In the genomic region with DNA sequence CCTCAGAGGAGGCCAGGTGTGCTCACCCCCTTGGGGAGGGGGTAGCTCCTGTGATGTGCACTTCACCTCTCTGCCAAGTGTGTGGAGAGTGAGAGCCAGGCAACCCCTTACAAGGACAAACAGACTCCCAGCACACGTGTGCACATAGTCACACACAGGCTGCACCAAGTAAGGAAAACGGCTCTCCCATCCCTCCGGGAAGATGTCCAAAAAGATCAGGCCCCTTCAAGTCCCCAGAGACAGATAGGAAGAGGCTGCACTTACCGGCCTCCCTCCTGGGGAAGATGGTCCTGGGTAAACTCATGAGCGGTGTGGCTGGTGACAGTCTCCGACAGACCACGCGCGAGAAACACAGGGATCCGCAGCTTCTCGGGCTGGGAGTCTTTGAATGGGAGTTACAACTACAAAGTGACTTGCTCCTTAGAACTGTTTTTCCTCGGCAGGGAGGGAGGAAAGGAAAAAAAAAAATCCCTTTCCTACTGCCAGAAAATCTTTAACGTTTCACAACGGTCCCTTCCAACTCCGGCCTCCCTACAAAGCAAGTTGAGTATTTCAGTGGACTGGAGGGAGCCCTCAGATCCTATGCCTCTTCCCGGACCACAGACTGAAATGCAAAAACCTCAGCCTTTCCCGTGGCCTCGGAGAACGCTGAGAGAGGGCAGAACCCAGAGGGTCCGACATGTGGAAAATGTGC, we compare ENCODE assay signal across 9 mouse cellular contexts. TPM values are rescaled to one million over a fixed set of nuclear protein-coding genes. Genes with fewer than 3 reads are reported as not detected.
DNase-seq lines count a peak whose midpoint lies in the region; ATAC-seq and TF ChIP-seq lines count a peak whose summit lies in the region.
"Had no signal": no experiment of that assay in that cellular context is flagged by ENCODE, and none has a peak within 500 bp of the region (broad histone marks: within the 10 kb centered on the region; RNA-seq: fewer than 3 reads in every experiment).

Il16 (minus strand) TSS at position 314 of the 694 bp plus-strand sequence.

- DNase-seq in forebrain, embryonic 10.5 days (ENCODE audit: extremely low spot score, low spot score): no peak
- no peak for DNase-seq in spleen, adult 2 months (ENCODE audit: low read depth in 1 of 2, low spot score in 2 of 2)
- DNase-seq in spleen, postnatal 10 days (ENCODE audit: low spot score in 2 of 2): no peak
- DNase-seq in skeletal muscle tissue, adult 2 months (ENCODE audit: low read depth, low spot score): peak; percentile 68
- no peak for DNase-seq in adrenal gland, postnatal 14 days
- no peak for DNase-seq in thymus, postnatal 14 days

- 67% methylated on average over 20 of the region's 20 CpGs for WGBS in forebrain, embryonic 10.5 days
- WGBS in forebrain, embryonic 15.5 days: 55% methylated on average over 20 of the region's 20 CpGs
- 74% methylated on average over 20 of the region's 20 CpGs for WGBS in spleen, adult 2 months
- 23% methylated on average over 20 of the region's 20 CpGs for WGBS in intestine, embryonic 16.5 days

- TF ChIP-seq CTCF in spleen, adult 2 months (IDR thresholded peaks at IDR 0.05; ENCODE audit: extremely low read depth, insufficient read depth, insufficient read length, insufficient replicate concordance): no peak

- no peak for ATAC-seq in forebrain, embryonic 15.5 days (replicated peaks)
- peak; percentile 76 for ATAC-seq in intestine, embryonic 16.5 days

- no peak within 1 kb of the TSS for H3K4me3 ChIP-seq in forebrain, embryonic 10.5 days
- H3K4me3 ChIP-seq in forebrain, embryonic 15.5 days: no peak within 1 kb of the TSS
- peak within 1 kb of the TSS; percentile 1; the same call in 1 of the 2 replicates for H3K4me3 ChIP-seq in spleen, adult 2 months (ENCODE audit: extremely low read depth, insufficient read depth, insufficient read length)
- H3K4me3 ChIP-seq in intestine, embryonic 16.5 days (ENCODE audit: low read length): peak within 1 kb of the TSS; percentile 8; the same call in 1 of the 2 replicates

- no peak within 1 kb of the TSS for H3K9ac ChIP-seq in forebrain, embryonic 15.5 days (replicated peaks)
- peak within 1 kb of the TSS; percentile 7; the same call in 1 of the 2 replicates for H3K9ac ChIP-seq in intestine, embryonic 16.5 days (ENCODE audit: low read depth, low read length)

- peaks cover 18% of the 10 kb centered on the region; the same call in 1 of the 2 replicates for H3K4me1 ChIP-seq in forebrain, embryonic 10.5 days
- peaks cover 6% of the 10 kb centered on the region; the same call in 1 of the 2 replicates for H3K4me1 ChIP-seq in forebrain, embryonic 15.5 days
- H3K4me1 ChIP-seq in spleen, adult 2 months (ENCODE audit: control insufficient read depth, insufficient read depth, insufficient read length): no peaks in the 10 kb centered on the region
- H3K4me1 ChIP-seq in intestine, embryonic 16.5 days (ENCODE audit: control insufficient read depth, insufficient read depth, low read length): 0 out of 2 replicates have a peak, but pooled peaks cover 6% of the 10 kb centered on the region

- H3K9me3 ChIP-seq in forebrain, embryonic 10.5 days: no peaks in the 10 kb centered on the region
- H3K9me3 ChIP-seq in forebrain, embryonic 15.5 days: no peaks in the 10 kb centered on the region
- no peaks in the 10 kb centered on the region for H3K9me3 ChIP-seq in intestine, embryonic 16.5 days (ENCODE audit: control insufficient read depth, low read length)

- no peak within 1 kb of the TSS for H3K4me2 ChIP-seq in forebrain, embryonic 15.5 days (replicated peaks)
- peak within 1 kb of the TSS; percentile 7; the same call in 1 of the 2 replicates for H3K4me2 ChIP-seq in intestine, embryonic 16.5 days (ENCODE audit: low read depth, low read length)

- H3K36me3 ChIP-seq in forebrain, embryonic 10.5 days (replicated peaks): no peaks in the 10 kb centered on the region
- H3K36me3 ChIP-seq in forebrain, embryonic 15.5 days: no peaks in the 10 kb centered on the region
- no peaks in the 10 kb centered on the region for H3K36me3 ChIP-seq in spleen, adult 2 months (ENCODE audit: control insufficient read depth, insufficient read depth, low read length)
- H3K36me3 ChIP-seq in intestine, embryonic 16.5 days (ENCODE audit: control insufficient read depth, insufficient read depth, low read length): no peaks in the 10 kb centered on the region

- 0 out of 2 replicates have a peak within 1 kb of the TSS, but pooled peaks have one; percentile 53 for H3K27ac ChIP-seq in forebrain, embryonic 10.5 days
- no peak within 1 kb of the TSS for H3K27ac ChIP-seq in forebrain, embryonic 15.5 days (replicated peaks)
- H3K27ac ChIP-seq in spleen, adult 2 months (ENCODE audit: insufficient read depth, low read length): peak within 1 kb of the TSS; percentile 40
- peak within 1 kb of the TSS; percentile 73 for H3K27ac ChIP-seq in intestine, embryonic 16.5 days (ENCODE audit: low read length)

- no peak for TF ChIP-seq POLR2A in spleen, adult 2 months (IDR thresholded peaks at IDR 0.05; ENCODE audit: low read depth, low read length)

- no peaks in the 10 kb centered on the region for H3K27me3 ChIP-seq in forebrain, embryonic 10.5 days (ENCODE audit: poor library complexity, severe bottlenecking)
- H3K27me3 ChIP-seq in forebrain, embryonic 15.5 days: no peaks in the 10 kb centered on the region
- H3K27me3 ChIP-seq in spleen, adult 2 months (ENCODE audit: control insufficient read depth, insufficient read depth, low read length): no peaks in the 10 kb centered on the region
- no peaks in the 10 kb centered on the region for H3K27me3 ChIP-seq in intestine, embryonic 16.5 days (replicated peaks; ENCODE audit: control insufficient read depth, insufficient read depth, low read length)

RNA-seq across cellular contexts. Expression of gene Il16, which starts in this region (rescaled TPM):
- 0.76 and 0.95 TPM in 2 replicates for polyA plus RNA-seq in forebrain, embryonic 10.5 days (2016; fragmentation: Nextera tagmentation; extraction: Ambion mirVana)
- polyA plus RNA-seq in forebrain, embryonic 15.5 days (2015; fragmentation: Nextera tagmentation; extraction: Ambion mirVana): 0.98 and 1.0 TPM in 2 replicates
- 70.7 and 72.3 TPM in 2 replicates for polyA plus RNA-seq in spleen, adult 2 months (2012; rRNA removed)
- 4.3 and 4.9 TPM in 2 replicates for polyA plus RNA-seq in intestine, embryonic 16.5 days (2015; fragmentation: Nextera tagmentation; extraction: Ambion mirVana)
- total RNA-seq in adrenal gland, postnatal 14 days (2021): 5.7 and 16.0 TPM in 2 replicates
- polyA plus RNA-seq: C2C12 had no signal

Comparison
In these comparisons a context has a peak if more than half of its experiments do, and no peak if none do; other contexts are left out.
1. RNA of gene Il16 (polyA plus RNA-seq): 70.7 to 72.3 TPM in spleen, adult 2 months; 4.3 to 4.9 TPM in intestine, embryonic 16.5 days, 0.98 to 1.0 TPM in forebrain, embryonic 15.5 days and 0.76 to 0.95 TPM in forebrain, embryonic 10.5 days; every median in the first group is over 10 times any median in the second.
2. H3K4me3 ChIP-seq: peak in spleen, adult 2 months (single experiment) and intestine, embryonic 16.5 days (single experiment); none in forebrain, embryonic 10.5 days (single experiment) and forebrain, embryonic 15.5 days (single experiment).